Mouse (Mus musculus): ENCODE results near the gene Sel1l3. TPM values are rescaled to one million over a fixed set of nuclear protein-coding genes. Genes with fewer than 3 reads are reported as not detected.

Sel1l3 gene
- polyA plus RNA-seq, 1 experiment from 2014 or later: 2.6 TPM

GRCm38 (mm10) chr5:53148160-53148923 lies 65.4 kb downstream of the Sel1l3 start:
- Histone ChIP-seq H3K9ac (no peak overlapping the region), H3K36me3 (no peaks in the 10 kb centered on the region), H3K4me1 (peaks cover 12% of the 10 kb centered on the region), H3K4me2 (replicated peaks) (no peak overlapping the region), H3K27ac (no peak overlapping the region), H3K9me3 (peaks cover 4% of the 10 kb centered on the region; the same call in 1 of the 2 replicates), H3K4me3 (no peak overlapping the region), H3K27me3 (no peaks in the 10 kb centered on the region)
- WGBS: 52% methylated on average over 8 of the region's 8 CpGs
- no peak for ATAC-seq (ENCODE audit: low FRiP score, low read depth)

GRCm38 (mm10) chr5:53147418-53147817 lies 66.3 kb downstream of the Sel1l3 start:
- Histone ChIP-seq H3K4me1 (peaks cover 12% of the 10 kb centered on the region), H3K9ac (no peak overlapping the region), H3K27me3 (no peaks in the 10 kb centered on the region), H3K9me3 (peaks cover 4% of the 10 kb centered on the region; the same call in 1 of the 2 replicates), H3K4me3 (no peak overlapping the region), H3K36me3 (no peaks in the 10 kb centered on the region), H3K4me2 (replicated peaks) (no peak overlapping the region), H3K27ac (no peak overlapping the region)
- no peak for ATAC-seq (ENCODE audit: low FRiP score, low read depth)
- WGBS: 79% methylated on average over 4 of the region's 4 CpGs

GRCm38 (mm10) chr5:53146684-53147061 lies 67.1 kb downstream of the Sel1l3 start:
- Histone ChIP-seq H3K9ac (no peak overlapping the region), H3K4me2 (replicated peaks) (no peak overlapping the region), H3K27me3 (no peaks in the 10 kb centered on the region), H3K27ac (no peak overlapping the region), H3K36me3 (no peaks in the 10 kb centered on the region), H3K4me3 (no peak overlapping the region), H3K4me1 (peaks cover 12% of the 10 kb centered on the region), H3K9me3 (peaks cover 4% of the 10 kb centered on the region; the same call in 1 of the 2 replicates)
- ATAC-seq (ENCODE audit: low FRiP score, low read depth): no peak
- WGBS: 51% methylated on average over 4 of the region's 4 CpGs

- no peak for ATAC-seq (ENCODE audit: low FRiP score, low read depth)
- WGBS: 41% methylated on average over 10 of the region's 10 CpGs
- Histone ChIP-seq H3K27ac (no peak overlapping the region), H3K4me2 (replicated peaks) (no peak overlapping the region), H3K4me3 (no peak overlapping the region), H3K9ac (no peak overlapping the region), H3K27me3 (no peaks in the 10 kb centered on the region), H3K9me3 (peaks cover 4% of the 10 kb centered on the region; the same call in 1 of the 2 replicates), H3K36me3 (no peaks in the 10 kb centered on the region), H3K4me1 (peaks cover 12% of the 10 kb centered on the region)
Observed at GRCm38 (mm10) chr5:53146049-53146683, 67.6 kb downstream of the Sel1l3 start.

GRCm38 (mm10) chr5:53142587-53142986 lies 71.1 kb downstream of the Sel1l3 start:
- Histone ChIP-seq H3K4me2 (replicated peaks) (no peak overlapping the region), H3K36me3 (no peaks in the 10 kb centered on the region), H3K27me3 (no peaks in the 10 kb centered on the region), H3K4me3 (no peak overlapping the region), H3K4me1 (peaks cover 12% of the 10 kb centered on the region), H3K9me3 (peaks cover 4% of the 10 kb centered on the region; the same call in 1 of the 2 replicates), H3K9ac (no peak overlapping the region), H3K27ac (no peak overlapping the region)
- no peak for ATAC-seq (ENCODE audit: low FRiP score, low read depth)
- 84% methylated on average over 5 of the region's 5 CpGs for WGBS

- no peak overlapping the region for H3K4me3 ChIP-seq
- 92% methylated on average over 8 of the region's 8 CpGs for WGBS
Observed at GRCm38 (mm10) chr5:53140158-53140927, 73.4 kb downstream of the Sel1l3 start.

GRCm38 (mm10) chr5:53139566-53139965 lies 74.2 kb downstream of the Sel1l3 start:
- ATAC-seq (ENCODE audit: low FRiP score, low read depth): no peak
- Histone ChIP-seq H3K9me3 (peaks cover under 1% of the 10 kb centered on the region; the same call in 1 of the 2 replicates), H3K4me1 (no peaks in the 10 kb centered on the region), H3K4me2 (replicated peaks) (no peak overlapping the region), H3K27ac (no peak overlapping the region), H3K4me3 (no peak overlapping the region), H3K36me3 (no peaks in the 10 kb centered on the region), H3K9ac (no peak overlapping the region), H3K27me3 (no peaks in the 10 kb centered on the region)
- 45% methylated on average over 11 of the region's 11 CpGs for WGBS

More at GRCm38 (mm10) chr5:53140158-53140927, 73.4 kb downstream of the Sel1l3 start:
- ATAC-seq (ENCODE audit: low FRiP score, low read depth): no peak
- no peak overlapping the region for H3K9ac ChIP-seq
- no peak overlapping the region for H3K27ac ChIP-seq
- H3K4me1 ChIP-seq: no peaks in the 10 kb centered on the region
- H3K9me3 ChIP-seq: peaks cover 4% of the 10 kb centered on the region; the same call in 1 of the 2 replicates
- no peak overlapping the region for H3K4me2 ChIP-seq (replicated peaks)
- no peaks in the 10 kb centered on the region for H3K36me3 ChIP-seq
- H3K27me3 ChIP-seq: no peaks in the 10 kb centered on the region

- H3K4me3 ChIP-seq: no peak overlapping the region
- ATAC-seq (ENCODE audit: low FRiP score, low read depth): no peak
- no peaks in the 10 kb centered on the region for H3K27me3 ChIP-seq
- H3K36me3 ChIP-seq: no peaks in the 10 kb centered on the region
- no peaks in the 10 kb centered on the region for H3K9me3 ChIP-seq
- H3K4me2 ChIP-seq (replicated peaks): no peak overlapping the region
- H3K27ac ChIP-seq: no peak overlapping the region
- 34% methylated on average over 4 of the region's 4 CpGs for WGBS
- H3K4me1 ChIP-seq: no peaks in the 10 kb centered on the region
- H3K9ac ChIP-seq: no peak overlapping the region
Observed at GRCm38 (mm10) chr5:53139140-53139539, 74.6 kb downstream of the Sel1l3 start.

- Histone ChIP-seq H3K9ac (no peak overlapping the region), H3K27ac (no peak overlapping the region), H3K4me3 (no peak overlapping the region), H3K27me3 (no peaks in the 10 kb centered on the region), H3K4me1 (no peaks in the 10 kb centered on the region), H3K36me3 (no peaks in the 10 kb centered on the region), H3K4me2 (replicated peaks) (no peak overlapping the region), H3K9me3 (no peaks in the 10 kb centered on the region)
- WGBS: 82% methylated on average over 8 of the region's 8 CpGs
- no peak for ATAC-seq (ENCODE audit: low FRiP score, low read depth)
Observed at GRCm38 (mm10) chr5:53138025-53138424, 75.7 kb downstream of the Sel1l3 start.

- no peaks in the 10 kb centered on the region for H3K27me3 ChIP-seq
- no peak overlapping the region for H3K4me3 ChIP-seq
- no peaks in the 10 kb centered on the region for H3K4me1 ChIP-seq
- no peaks in the 10 kb centered on the region for H3K9me3 ChIP-seq
- no peak overlapping the region for H3K4me2 ChIP-seq (replicated peaks)
- no peaks in the 10 kb centered on the region for H3K36me3 ChIP-seq
- no peak for ATAC-seq (ENCODE audit: low FRiP score, low read depth)
- no peak overlapping the region for H3K27ac ChIP-seq
- 81% methylated on average over 8 of the region's 8 CpGs for WGBS
- H3K9ac ChIP-seq: no peak overlapping the region
Observed at GRCm38 (mm10) chr5:53135984-53136383, 77.7 kb downstream of the Sel1l3 start.

- no peaks in the 10 kb centered on the region for H3K4me1 ChIP-seq
- WGBS: 92% methylated on average over 2 of the region's 2 CpGs
- no peak overlapping the region for H3K4me2 ChIP-seq (replicated peaks)
- H3K9me3 ChIP-seq: no peaks in the 10 kb centered on the region
- no peaks in the 10 kb centered on the region for H3K36me3 ChIP-seq
- no peak overlapping the region for H3K9ac ChIP-seq
- H3K27me3 ChIP-seq: no peaks in the 10 kb centered on the region
- no peak for ATAC-seq (ENCODE audit: low FRiP score, low read depth)
- no peak overlapping the region for H3K27ac ChIP-seq
- H3K4me3 ChIP-seq: no peak overlapping the region
Observed at GRCm38 (mm10) chr5:53134003-53134402, 79.7 kb downstream of the Sel1l3 start.

- no peaks in the 10 kb centered on the region for H3K27me3 ChIP-seq
- 44% methylated on average over 4 of the region's 4 CpGs for WGBS
- no peak overlapping the region for H3K27ac ChIP-seq
- no peak for ATAC-seq (ENCODE audit: low FRiP score, low read depth)
- H3K9ac ChIP-seq: no peak overlapping the region
- H3K9me3 ChIP-seq: no peaks in the 10 kb centered on the region
- no peaks in the 10 kb centered on the region for H3K36me3 ChIP-seq
- H3K4me3 ChIP-seq: no peak overlapping the region
- no peaks in the 10 kb centered on the region for H3K4me1 ChIP-seq
- H3K4me2 ChIP-seq (replicated peaks): no peak overlapping the region
Observed at GRCm38 (mm10) chr5:53124701-53125100, 89.0 kb downstream of the Sel1l3 start.
